Mouse (Mus musculus): ENCODE data around the gene Ciapin1.

Ciapin1 gene

DNA sequence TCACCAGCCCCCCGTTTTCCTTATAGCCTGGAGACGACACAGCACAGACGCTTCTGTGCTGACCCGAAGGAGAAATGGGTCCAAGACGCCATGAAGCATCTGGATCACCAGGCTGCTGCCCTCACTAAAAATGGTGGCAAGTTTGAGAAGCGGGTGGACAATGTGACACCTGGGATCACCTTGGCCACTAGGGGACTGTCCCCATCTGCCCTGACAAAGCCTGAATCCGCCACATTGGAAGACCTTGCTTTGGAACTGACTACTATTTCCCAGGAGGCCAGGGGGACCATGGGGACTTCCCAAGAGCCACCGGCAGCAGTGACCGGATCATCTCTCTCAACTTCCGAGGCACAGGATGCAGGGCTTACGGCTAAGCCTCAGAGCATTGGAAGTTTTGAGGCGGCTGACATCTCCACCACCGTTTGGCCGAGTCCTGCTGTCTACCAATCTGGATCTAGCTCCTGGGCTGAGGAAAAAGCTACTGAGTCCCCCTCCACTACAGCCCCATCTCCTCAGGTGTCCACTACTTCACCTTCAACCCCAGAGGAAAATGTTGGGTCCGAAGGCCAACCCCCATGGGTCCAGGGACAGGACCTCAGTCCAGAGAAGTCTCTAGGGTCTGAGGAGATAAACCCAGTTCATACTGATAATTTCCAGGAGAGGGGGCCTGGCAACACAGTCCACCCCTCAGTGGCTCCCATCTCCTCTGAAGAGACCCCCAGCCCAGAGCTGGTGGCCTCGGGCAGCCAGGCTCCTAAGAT is 58.4 kb downstream of the Ciapin1 start:
- no peak for DNase-seq (ENCODE audit: low read depth, low spot score)

- DNase-seq (ENCODE audit: low read depth, low spot score), result no peak
These were observed 59.1 kb downstream of the Ciapin1 start for GRCm38 (mm10) chr8:94778895-94779533.

DNA sequence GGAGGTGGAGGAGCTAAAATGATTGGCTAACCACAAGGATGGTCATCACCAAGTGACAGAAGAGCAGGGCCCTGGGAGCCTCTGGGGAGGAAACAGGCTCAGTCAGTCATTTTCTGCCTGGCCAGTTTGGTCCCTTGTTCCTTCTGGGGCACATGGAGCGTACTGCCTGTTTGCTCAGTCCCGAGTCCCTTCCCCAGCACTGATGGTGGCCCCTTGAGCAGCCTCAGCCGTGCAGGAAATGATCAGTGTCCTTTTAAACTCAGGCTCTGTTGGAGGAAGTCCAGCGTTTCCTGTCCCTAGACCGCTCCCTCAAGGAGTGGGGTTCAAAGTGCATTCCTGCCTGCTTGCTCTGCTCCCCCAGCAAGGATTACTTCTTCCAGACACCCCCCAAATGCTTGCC is 59.7 kb downstream of the Ciapin1 start:
- no peak for DNase-seq (ENCODE audit: low read depth, low spot score)

DNA sequence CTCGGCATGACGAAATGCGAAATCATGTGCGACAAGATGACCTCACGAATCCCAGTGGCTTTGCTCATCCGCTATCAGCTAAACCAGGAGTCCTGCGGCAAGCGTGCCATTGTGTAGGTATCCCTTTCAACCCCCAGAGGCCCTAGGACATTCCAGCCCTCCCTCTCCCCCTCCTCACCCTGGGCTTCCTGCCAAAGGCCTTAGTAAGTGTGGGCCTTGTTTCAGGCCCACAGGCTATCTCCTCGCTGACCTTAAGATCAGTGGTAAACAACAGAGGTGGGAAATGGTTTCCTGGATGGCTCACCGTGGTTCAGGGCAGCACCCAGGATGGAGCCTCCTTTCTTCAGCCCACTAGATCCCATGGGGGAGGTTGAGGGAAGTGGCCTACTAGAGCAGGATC is 60.1 kb downstream of the Ciapin1 start:
- DNase-seq (ENCODE audit: low read depth, low spot score), result no peak

DNA sequence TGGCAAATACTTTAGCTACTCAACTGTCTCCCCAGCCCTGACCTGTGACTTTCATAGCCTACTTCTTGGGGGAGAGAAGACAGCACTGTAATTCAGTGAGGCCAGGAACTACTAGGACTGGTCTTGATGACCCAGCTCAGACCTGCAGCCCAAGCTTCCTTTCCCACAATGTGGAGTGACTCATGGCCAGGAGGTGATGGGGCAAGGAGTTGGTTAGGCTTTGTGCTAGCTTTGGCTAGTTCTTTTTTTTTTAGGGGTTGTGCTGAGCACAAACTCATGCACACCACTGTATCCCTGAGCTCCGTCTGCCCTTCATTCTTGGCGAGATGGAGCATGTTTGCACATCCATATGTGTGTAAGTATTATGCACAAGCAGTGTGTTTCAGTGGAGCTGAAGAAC is 61.8 kb downstream of the Ciapin1 start:
- no peak for DNase-seq (ENCODE audit: low read depth, low spot score)

GRCm38 (mm10) chr8:94774601-94775000 is 63.6 kb downstream of the Ciapin1 start:
- DNase-seq (ENCODE audit: low read depth, low spot score), result no peak

DNA sequence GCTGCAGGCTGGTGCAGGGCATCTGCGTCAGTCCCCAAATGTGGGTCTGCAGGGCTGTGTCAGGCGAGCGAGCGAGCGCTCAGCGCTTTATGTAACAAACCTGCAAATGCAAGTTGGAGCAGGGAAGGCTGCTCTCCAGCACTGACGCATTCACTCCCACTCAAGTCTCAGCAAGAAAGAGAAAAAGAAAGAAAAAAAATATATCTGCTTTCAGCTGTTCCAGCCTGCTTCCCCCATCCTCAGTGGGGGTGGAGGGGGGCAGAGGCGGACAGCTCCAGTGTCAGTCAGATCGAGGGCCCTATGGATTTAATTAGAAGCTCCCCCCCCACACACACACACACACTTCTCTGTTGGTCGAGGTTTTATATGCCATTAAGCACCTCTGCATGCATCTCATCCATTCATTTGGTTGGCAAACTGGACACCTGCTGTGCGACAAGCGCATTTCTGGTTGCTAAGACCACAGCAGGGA is 64.4 kb downstream of the Ciapin1 start:
- DNase-seq (ENCODE audit: low read depth, low spot score), result peak; percentile 97

DNA sequence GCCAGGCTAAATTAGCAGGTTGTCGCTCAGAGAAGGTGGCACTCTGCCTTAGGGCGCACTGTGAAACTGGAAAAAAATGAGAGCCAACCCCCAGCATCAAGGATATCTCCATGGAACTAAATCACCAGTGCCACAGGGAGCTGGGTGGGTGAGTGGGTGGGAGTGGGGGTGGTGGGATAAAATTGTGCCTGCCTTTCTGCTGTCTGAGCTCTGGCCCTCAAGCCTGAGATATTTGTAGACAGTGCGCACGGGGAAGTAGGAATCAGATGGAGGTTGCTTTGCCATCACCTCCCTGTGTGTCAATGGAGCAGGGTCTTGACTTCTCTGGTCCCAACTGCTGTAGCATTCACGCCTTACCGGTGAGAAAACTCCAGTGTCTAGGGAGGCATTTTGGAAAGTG is 65.1 kb downstream of the Ciapin1 start:
- peak; percentile 79 for DNase-seq (ENCODE audit: low read depth, low spot score)

- peak; percentile 80 for DNase-seq (ENCODE audit: low read depth, low spot score)
These were observed 66.1 kb downstream of the Ciapin1 start, which contains the start of gene Cx3cl1 for GRCm38 (mm10) chr8:94771941-94772670. Gene Cx3cl1 (plus strand): TSS chr8:94772009.

- DNase-seq (ENCODE audit: low read depth, low spot score), result no peak
These were observed 67.2 kb downstream of the Ciapin1 start for GRCm38 (mm10) chr8:94770945-94771344.

All from telencephalon, adult 2 months (tissue).